Mouse (Mus musculus) MEL (cell line): ENCODE results near the gene Ctnnd2. TPM values are rescaled to one million over a fixed set of nuclear protein-coding genes. Genes with fewer than 3 reads are reported as not detected.

Source experiments
- DNase-seq: peaks from one replicate; pipeline ENCODE4 v3.0.0; 2011; ENCODE audit warnings: low read depth, low spot score
- H3K27ac ChIP-seq: 2 replicates; pipeline ENCODE4 v1.5.1; 2012; ENCODE audit warnings: low read depth, mild to moderate bottlenecking, control low read depth, low read length, moderate library complexity; ENCODE audit not compliant: control insufficient read depth
- H3K27me3 ChIP-seq, 2 experiments: fragments of 150-350 bp in 1 of 2; sonication (generic) in 1 of 2; 2 replicates each; pipeline ENCODE4 v1.6.1; 2012; ENCODE audit warnings: low read length in 2 of 2, mild to moderate bottlenecking in 2 of 2, improper control_type of control experiment in 1 of 2, moderate library complexity in 1 of 2; ENCODE audit not compliant: insufficient read depth in 2 of 2, control insufficient read depth in 1 of 2
- H3K36me3 ChIP-seq, 2 experiments: 2 replicates each; pipeline ENCODE4 v1.6.1; 2012 to 2014; ENCODE audit warnings: low read length in 2 of 2, improper control_type of control experiment in 1 of 2, inconsistent platforms in 1 of 2, mild to moderate bottlenecking in 1 of 2; ENCODE audit not compliant: insufficient read depth in 2 of 2, control insufficient read depth in 1 of 2
- H3K4me1 ChIP-seq, 2 experiments: fragments of 150-350 bp in 1 of 2; sonication (generic) in 1 of 2; 2 replicates each; pipeline ENCODE4 v1.6.1; 2012; ENCODE audit warnings: low read length in 2 of 2, improper control_type of control experiment in 1 of 2, mild to moderate bottlenecking in 1 of 2; ENCODE audit not compliant: insufficient read depth in 2 of 2, control insufficient read depth in 1 of 2
- H3K4me3 ChIP-seq, 2 experiments: fragments of 150-350 bp in 1 of 2; sonication (generic) in 1 of 2; 2 replicates each; pipeline ENCODE4 v1.5.1; 2012; ENCODE audit warnings: low read depth in 2 of 2, low read length in 2 of 2, mild to moderate bottlenecking in 2 of 2, moderate library complexity in 2 of 2, control low read depth in 1 of 2, improper control_type of control experiment in 1 of 2; ENCODE audit not compliant: control insufficient read depth in 1 of 2, insufficient read depth in 1 of 2
- H3K79me2 ChIP-seq: 2 replicates; pipeline ENCODE4 v1.6.1; 2012; ENCODE audit warnings: mild to moderate bottlenecking, low read length, moderate library complexity; ENCODE audit not compliant: control insufficient read depth, poor library complexity, insufficient read depth
- H3K9ac ChIP-seq: 2 replicates; pipeline ENCODE4 v1.6.1; 2012; ENCODE audit warnings: low read depth, mild to moderate bottlenecking, control low read depth, low read length, moderate library complexity; ENCODE audit not compliant: control insufficient read depth, poor library complexity, severe bottlenecking
- H3K9me3 ChIP-seq: fragments of 150-350 bp; sonication (generic); replicated peaks from 2 replicates; pipeline ENCODE4 v1.6.1; 2012; ENCODE audit warnings: mild to moderate bottlenecking, low read length, improper control_type of control experiment, moderate library complexity; ENCODE audit not compliant: insufficient read depth
- BHLHE40 ChIP-seq: IDR thresholded peaks from 2 replicates; pipeline ENCODE4 v1.6.1; 2012; ENCODE audit warnings: low read depth, mild to moderate bottlenecking, inconsistent platforms, low read length, improper control_type of control experiment, borderline replicate concordance
- CHD2 ChIP-seq: IDR thresholded peaks from 2 replicates; pipeline ENCODE4 v1.6.1; 2011; ENCODE audit warnings: low read length, improper control_type of control experiment
- ELF1 ChIP-seq: IDR thresholded peaks from 2 replicates; pipeline ENCODE4 v1.6.1; 2014; ENCODE audit warnings: low read depth, mild to moderate bottlenecking, inconsistent platforms, low read length, improper control_type of control experiment, moderate library complexity
- EP300 ChIP-seq, 2 experiments: IDR thresholded peaks; 2 replicates each; pipeline ENCODE4 v1.6.1; 2011; ENCODE audit warnings: improper control_type of control experiment in 2 of 2, low read length in 2 of 2, low read depth in 1 of 2, mild to moderate bottlenecking in 1 of 2
- ETS1 ChIP-seq: IDR thresholded peaks from 2 replicates; pipeline ENCODE4 v1.6.1; 2012; ENCODE audit warnings: low read depth, mild to moderate bottlenecking, inconsistent platforms, low read length, improper control_type of control experiment, moderate library complexity
- GATA1 ChIP-seq: IDR thresholded peaks from 2 replicates; pipeline ENCODE4 v1.6.1; 2011; ENCODE audit warnings: low read depth, low read length, improper control_type of control experiment
- MAFK ChIP-seq: IDR thresholded peaks from 2 replicates; pipeline ENCODE4 v1.6.1; 2011; ENCODE audit warnings: low read depth, mild to moderate bottlenecking, low read length, improper control_type of control experiment, borderline replicate concordance
- MAZ ChIP-seq: IDR thresholded peaks from 2 replicates; pipeline ENCODE4 v1.6.1; 2012; ENCODE audit warnings: low read depth, mild to moderate bottlenecking, inconsistent platforms, low read length, improper control_type of control experiment
- MEF2A ChIP-seq: IDR thresholded peaks from 2 replicates; pipeline ENCODE4 v1.6.1; 2014; ENCODE audit warnings: low read depth, mild to moderate bottlenecking, inconsistent platforms, low read length, improper control_type of control experiment; ENCODE audit not compliant: poor library complexity, insufficient replicate concordance, severe bottlenecking; ENCODE audit errors: extremely low read depth
- MYB ChIP-seq: IDR thresholded peaks from 2 replicates; pipeline ENCODE4 v1.6.1; 2011; ENCODE audit warnings: mild to moderate bottlenecking, low read depth, low read length, improper control_type of control experiment
- MYC ChIP-seq: IDR thresholded peaks from 2 replicates; pipeline ENCODE4 v1.6.1; 2011; ENCODE audit warnings: low read depth, mild to moderate bottlenecking, low read length, improper control_type of control experiment, moderate library complexity
- NELFE ChIP-seq: IDR thresholded peaks from 2 replicates; pipeline ENCODE4 v1.6.1; 2011; ENCODE audit warnings: low read depth, low read length, improper control_type of control experiment
- POLR2A ChIP-seq, 2 experiments: IDR thresholded peaks; 2 replicates each; pipeline ENCODE4 v1.6.1; 2011 to 2012; ENCODE audit warnings: low read length in 2 of 2, mild to moderate bottlenecking in 2 of 2, control low read depth in 1 of 2, improper control_type of control experiment in 1 of 2, low read depth in 1 of 2, moderate library complexity in 1 of 2; ENCODE audit not compliant: control insufficient read depth in 1 of 2, insufficient read depth in 1 of 2, poor library complexity in 1 of 2
- RAD21 ChIP-seq: IDR thresholded peaks from 2 replicates; pipeline ENCODE4 v1.6.1; 2011; ENCODE audit warnings: mild to moderate bottlenecking, low read depth, low read length, improper control_type of control experiment
- TAL1 ChIP-seq: IDR thresholded peaks from 2 replicates; pipeline ENCODE4 v1.6.1; 2012; ENCODE audit warnings: mild to moderate bottlenecking, inconsistent platforms, low read length, moderate library complexity, mixed read lengths
- TBP ChIP-seq: IDR thresholded peaks from 2 replicates; pipeline ENCODE4 v1.8.0; 2011; ENCODE audit warnings: low read depth, low read length, improper control_type of control experiment
- UBTF ChIP-seq: IDR thresholded peaks from 2 replicates; pipeline ENCODE4 v1.6.1; 2012; ENCODE audit warnings: low read depth, mild to moderate bottlenecking, inconsistent platforms, low read length, improper control_type of control experiment, moderate library complexity, borderline replicate concordance; ENCODE audit not compliant: insufficient read depth
- USF2 ChIP-seq, 2 experiments: IDR thresholded peaks; 2 replicates each; pipeline ENCODE4 v1.6.1; 2011 to 2012; ENCODE audit warnings: improper control_type of control experiment in 2 of 2, low read length in 2 of 2, borderline replicate concordance in 1 of 2, inconsistent platforms in 1 of 2, low read depth in 1 of 2, mild to moderate bottlenecking in 1 of 2; ENCODE audit not compliant: insufficient read depth in 1 of 2
- ZKSCAN1 ChIP-seq: IDR thresholded peaks from 2 replicates; pipeline ENCODE4 v1.6.1; 2012; ENCODE audit warnings: low read depth, mild to moderate bottlenecking, inconsistent platforms, low read length, improper control_type of control experiment, moderate library complexity
- ZMIZ1 ChIP-seq: IDR thresholded peaks from 2 replicates; pipeline ENCODE4 v1.6.1; 2012; ENCODE audit warnings: low read depth, mild to moderate bottlenecking, inconsistent platforms, low read length, improper control_type of control experiment, moderate library complexity
- polyA plus RNA-seq, 2 experiments: library from polyadenylated mRNA; stranded (reverse) in 1 of 2; unstranded in 1 of 2; fragments of >175 nt in 1 of 2; fragments of >200 nt in 1 of 2; gene quantifications; 2 replicates each; pipeline versions ENCODE4 v1.2.1 to v1.2.4; 2012; ENCODE audit warnings: low replicate concordance in 2 of 2, low read depth in 1 of 2; ENCODE audit not compliant: insufficient read length in 2 of 2, insufficient read depth in 1 of 2, missing spikeins in 1 of 2
- total RNA-seq: library from RNA; depleted of rRNA; stranded (reverse); fragments of 300-350 nt; gene quantifications from 2 replicates; pipeline ENCODE4 v1.2.3, GENCODE M21; 2012

The Ctnnd2 gene
- total and polyA plus RNA-seq, 3 experiments, result 0.03 TPM; not detected in 2

DNA sequence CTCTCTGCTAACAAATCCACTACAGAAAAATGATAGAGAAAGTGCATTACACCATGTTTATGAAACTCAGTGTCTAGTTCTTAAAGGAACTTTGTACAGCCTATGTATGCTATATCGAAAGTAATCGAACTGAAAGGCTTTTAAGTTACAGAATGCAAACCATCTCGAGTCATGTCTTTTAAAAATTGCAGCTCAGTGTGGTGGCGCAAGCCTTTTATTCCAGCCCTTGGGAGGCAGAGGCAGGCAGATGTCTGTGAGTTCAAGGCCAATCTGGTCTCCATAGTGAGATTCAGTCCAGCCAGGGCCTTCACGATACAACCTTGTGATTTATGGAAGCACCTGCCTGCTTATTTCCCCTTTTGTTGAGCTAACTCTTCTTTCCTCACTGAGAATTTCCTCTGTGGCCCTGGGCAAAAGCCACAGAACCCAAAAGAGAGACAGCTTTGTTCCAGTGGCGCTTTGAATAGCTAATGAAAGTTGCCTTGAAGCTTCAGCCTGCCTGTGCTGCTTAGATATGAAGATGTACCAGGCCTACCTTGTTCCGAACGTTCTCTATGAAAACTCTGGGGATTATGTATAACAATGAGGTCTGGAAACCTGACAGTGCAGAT lies 488.3 kb downstream of the Ctnnd2 start:
- no peaks in the 10 kb centered on the region for H3K27me3 ChIP-seq
- H3K27ac ChIP-seq, result no peak overlapping the region
- no peaks in the 10 kb centered on the region for H3K4me1 ChIP-seq
- DNase-seq, result no peak
- H3K4me3 ChIP-seq, result no peak overlapping the region
- TF ChIP-seq MAZ, result no peak
- TF ChIP-seq ETS1, result no peak
- no peak for TF ChIP-seq NELFE
- no peak for TF ChIP-seq EP300 (IDR thresholded peaks at IDR 0.05; ENCODE audit: low read depth in 1 of 2, low read length in 2 of 2)
- TF ChIP-seq ELF1, result no peak
- no peak for TF ChIP-seq POLR2A (IDR thresholded peaks at IDR 0.05; ENCODE audit: control insufficient read depth in 1 of 2, insufficient read depth in 1 of 2, low read depth in 1 of 2, low read length in 2 of 2, poor library complexity in 1 of 2)
- no peak for TF ChIP-seq CHD2
- TF ChIP-seq TBP, result no peak
- TF ChIP-seq, all 39 proteins: peak for 0
- Histone ChIP-seq H3K9ac (no peak overlapping the region), H3K36me3 (no peaks in the 10 kb centered on the region), H3K9me3 (no peaks in the 10 kb centered on the region), H3K79me2 (no peaks in the 10 kb centered on the region)

DNA sequence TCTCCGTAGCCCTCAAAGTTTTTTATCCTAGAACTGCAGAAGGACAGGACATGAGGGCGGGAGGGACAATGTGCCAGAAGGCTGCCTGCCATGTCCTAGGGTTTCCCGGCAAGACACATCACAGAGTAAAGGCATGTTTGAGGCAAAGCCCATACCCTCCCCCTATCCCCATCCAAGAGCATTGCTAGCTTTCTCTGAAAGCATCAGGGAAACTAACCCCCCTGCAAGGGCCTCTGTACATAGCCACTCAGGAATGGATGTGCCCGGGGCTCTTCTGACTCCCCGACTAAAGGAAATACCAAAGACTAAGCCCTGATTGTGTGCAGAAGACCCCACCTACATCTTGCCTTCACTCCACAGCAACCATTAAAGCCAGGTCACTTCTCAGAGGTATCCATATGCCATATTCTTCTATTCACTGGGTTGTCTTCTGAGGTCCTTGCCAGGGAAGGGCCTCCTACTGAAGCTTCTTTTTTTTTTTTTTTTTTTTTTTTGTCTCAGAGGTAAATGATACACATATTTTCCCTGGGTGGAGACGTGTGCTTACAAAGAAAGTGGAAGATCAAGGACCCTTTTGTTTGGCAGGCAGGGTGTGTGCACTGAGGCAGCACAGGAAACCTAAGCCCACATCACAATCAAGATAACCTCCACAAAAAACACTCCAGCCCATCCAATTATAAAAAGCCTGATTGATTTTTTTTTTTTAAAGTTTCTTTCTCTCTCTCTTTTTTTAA lies 489.5 kb downstream of the Ctnnd2 start:
- Histone ChIP-seq H3K4me3 (no peak overlapping the region), H3K4me1 (no peaks in the 10 kb centered on the region), H3K27ac (no peak overlapping the region), H3K27me3 (no peaks in the 10 kb centered on the region), H3K79me2 (no peaks in the 10 kb centered on the region), H3K9ac (no peak overlapping the region), H3K9me3 (no peaks in the 10 kb centered on the region; the same call in 1 of the 2 replicates), H3K36me3 (no peaks in the 10 kb centered on the region)
- no peak for DNase-seq
- no peak for TF ChIP-seq CHD2
- TF ChIP-seq MAFK, result no peak
- no peak for TF ChIP-seq TAL1
- TF ChIP-seq GATA1, result no peak
- TF ChIP-seq BHLHE40, result no peak
- TF ChIP-seq MEF2A, result no peak
- no peak for TF ChIP-seq MYC
- TF ChIP-seq ZMIZ1, result no peak
- TF ChIP-seq ZKSCAN1, result no peak
- no peak for TF ChIP-seq MYB
- TF ChIP-seq UBTF, result no peak
- no peak for TF ChIP-seq RAD21
- no peak for TF ChIP-seq USF2 (IDR thresholded peaks at IDR 0.05; ENCODE audit: borderline replicate concordance in 1 of 2, insufficient read depth in 1 of 2, low read depth in 1 of 2, low read length in 2 of 2)
- no peak for TF ChIP-seq MAZ
